Mouse (Mus musculus) lung, embryonic 16.5 days (tissue): ENCODE measurements around the gene Ubxn11. TPM values are rescaled to one million over a fixed set of nuclear protein-coding genes. Genes with fewer than 3 reads are reported as not detected.

Experiments
- ATAC-seq: fragments of 200-750 bp; cut with Nextera tagmentation; 2 replicates; pipeline ENCODE4 v1.8.0; 2017; ENCODE audit warnings: low read depth, mild to moderate bottlenecking, moderate library complexity
- H3K27ac ChIP-seq: fragments of 300-500 bp; sonication (generic); 2 replicates; pipeline ENCODE4 v1.5.1; 2014; ENCODE audit warnings: mild to moderate bottlenecking, control low read depth, low read length
- H3K27me3 ChIP-seq: fragments of 300-500 bp; sonication (generic); 2 replicates; pipeline ENCODE4 v1.6.1; 2014; ENCODE audit warnings: low read depth, low read length, mixed read lengths; ENCODE audit not compliant: control insufficient read depth, insufficient read depth
- H3K36me3 ChIP-seq: fragments of 300-500 bp; sonication (generic); 2 replicates; pipeline ENCODE4 v1.6.1; 2014; ENCODE audit warnings: low read length; ENCODE audit not compliant: control insufficient read depth, insufficient read depth
- H3K4me1 ChIP-seq: fragments of 300-500 bp; sonication (generic); replicated peaks from 2 replicates; pipeline ENCODE4 v1.6.1; 2014; ENCODE audit warnings: low read length, mixed read lengths; ENCODE audit not compliant: control insufficient read depth, insufficient read depth
- H3K4me2 ChIP-seq: fragments of 300-500 bp; sonication (generic); 2 replicates; pipeline ENCODE4 v1.6.1; 2014; ENCODE audit warnings: low read depth, low read length, control low read depth
- H3K4me3 ChIP-seq: fragments of 300-500 bp; sonication (generic); 2 replicates; pipeline ENCODE4 v1.5.1; 2014; ENCODE audit warnings: mild to moderate bottlenecking, low read length, control low read depth
- H3K9ac ChIP-seq: fragments of 300-500 bp; sonication (generic); 2 replicates; pipeline ENCODE4 v1.6.1; 2014; ENCODE audit warnings: low read length, control low read depth
- H3K9me3 ChIP-seq: fragments of 300-500 bp; sonication (generic); 2 replicates; pipeline ENCODE4 v1.6.1; 2016; ENCODE audit warnings: low read length; ENCODE audit not compliant: control insufficient read depth
- WGBS: fragments of 180-500 bp; shearing (Covaris S2); extraction: QIAGEN DNeasy Blood & Tissue Kit; methylation state at CpG from one replicate; pipeline ENCODE4 v1.1.7; 2014; 5-methylcytosine and 5-hydroxymethylcytosine counted together
- polyA plus RNA-seq: library from polyadenylated mRNA; unstranded; fragments of >200 nt; fragmentation: Nextera tagmentation; extraction: Ambion mirVana; gene quantifications from 2 replicates; pipeline ENCODE4 v1.2.1, GENCODE M21; 2015

Gene Ubxn11
- polyA plus RNA-seq, 1 experiment from 2014 or later: 14.9 TPM

DNA sequence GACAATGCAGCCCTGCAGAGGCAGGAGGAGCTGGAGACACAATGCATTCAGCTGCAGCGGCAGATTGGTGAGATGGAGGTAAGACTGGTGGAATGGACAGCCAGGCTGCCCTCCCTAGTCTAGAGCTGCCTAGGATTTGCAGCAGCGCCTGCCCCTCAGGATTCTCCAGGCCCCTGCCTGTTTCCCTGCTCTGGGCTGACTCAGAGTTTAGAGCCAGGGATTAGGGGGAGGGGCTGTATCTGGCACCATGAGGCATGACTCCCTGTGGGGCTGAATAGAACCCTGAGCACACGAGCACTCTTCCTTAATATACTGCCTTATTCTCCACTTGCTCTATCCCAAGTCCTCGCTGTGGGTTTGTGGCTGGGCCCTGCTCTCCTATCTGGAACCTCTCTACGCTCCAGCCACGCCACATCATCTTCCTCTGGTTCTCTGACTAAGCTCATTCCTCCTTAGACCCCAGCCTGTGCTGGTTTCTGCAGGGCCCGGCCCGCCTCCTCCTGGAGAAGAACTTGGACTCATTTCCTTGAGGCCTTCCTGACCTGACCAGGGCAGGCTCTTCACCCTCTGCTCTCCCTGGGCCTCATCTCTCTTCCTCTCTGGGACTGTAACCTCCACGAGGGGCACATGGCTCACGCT lies 11.1 kb downstream of the Ubxn11 start:
- H3K4me2 ChIP-seq: no peak overlapping the region
- H3K4me3 ChIP-seq: no peak overlapping the region
- whole genome bisulfite sequencing: 62% methylated on average over 10 of the region's 10 CpGs
- ATAC-seq: no peak
- no peaks in the 10 kb centered on the region for H3K9me3 ChIP-seq
- no peaks in the 10 kb centered on the region for H3K36me3 ChIP-seq
- no peaks in the 10 kb centered on the region for H3K27me3 ChIP-seq
- no peak overlapping the region for H3K27ac ChIP-seq
- H3K9ac ChIP-seq: no peak overlapping the region
- 0 out of 2 replicates have a peak, but pooled peaks cover 3% of the 10 kb centered on the region for H3K4me1 ChIP-seq

GRCm38 (mm10) chr4:134114038-134114437 lies 11.7 kb downstream of the Ubxn11 start:
- no peak for ATAC-seq
- Histone ChIP-seq H3K27ac (no peak overlapping the region), H3K4me2 (no peak overlapping the region), H3K9me3 (no peaks in the 10 kb centered on the region), H3K27me3 (no peaks in the 10 kb centered on the region), H3K36me3 (no peaks in the 10 kb centered on the region), H3K4me3 (no peak overlapping the region), H3K9ac (no peak overlapping the region), H3K4me1 (no peaks in the 10 kb centered on the region)
- WGBS: 85% methylated on average over 4 of the region's 4 CpGs

DNA sequence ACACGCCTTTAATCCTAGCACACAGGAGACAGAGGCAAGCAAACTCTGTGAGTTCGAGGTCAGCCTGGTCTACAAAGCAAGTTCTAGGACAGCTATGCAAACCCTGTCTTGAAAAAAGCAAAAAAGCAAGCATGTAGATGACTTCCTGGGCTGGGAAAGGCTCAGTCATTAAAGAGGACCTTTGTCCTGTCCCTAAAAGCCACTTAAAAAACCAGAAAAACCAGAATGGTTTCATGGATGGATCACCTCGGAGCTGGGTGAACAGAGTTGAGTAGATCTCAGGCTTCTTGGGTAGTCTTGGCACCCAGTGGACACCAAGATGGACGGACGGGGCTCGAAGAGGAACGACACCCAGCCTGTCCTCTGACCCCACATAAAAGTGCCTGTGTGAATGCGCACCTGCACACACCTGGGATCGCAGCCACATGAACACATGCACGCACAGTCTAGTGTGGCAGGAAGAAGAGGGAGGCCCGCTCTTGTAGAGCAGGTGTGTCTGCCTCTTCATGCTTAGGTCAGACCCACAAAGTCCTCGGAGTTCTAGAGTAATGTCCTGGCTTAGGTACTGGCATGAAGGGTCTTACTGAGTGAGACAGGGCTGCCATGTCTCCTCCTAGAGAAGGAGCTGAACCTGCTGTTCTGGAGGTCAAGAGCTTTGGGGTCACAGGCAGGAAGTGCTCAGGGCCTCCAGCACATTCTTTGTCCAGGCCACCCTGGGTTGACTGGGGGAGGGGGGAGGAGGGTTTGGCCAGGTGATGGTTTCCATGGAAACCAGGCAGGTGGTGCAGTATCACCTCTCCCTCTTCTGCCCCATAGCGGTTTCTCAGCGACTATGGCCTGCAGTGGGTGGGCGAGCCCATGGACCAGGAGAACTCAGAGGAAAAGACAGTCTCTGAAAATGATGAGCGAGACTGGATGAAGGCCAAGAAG lies 13.1 kb downstream of the Ubxn11 start:
- Histone ChIP-seq H3K27me3 (no peaks in the 10 kb centered on the region), H3K9me3 (no peaks in the 10 kb centered on the region), H3K27ac (peak overlapping the region; percentile 32; the same call in 1 of the 2 replicates), H3K4me2 (no peak overlapping the region), H3K36me3 (no peaks in the 10 kb centered on the region), H3K4me1 (no peaks in the 10 kb centered on the region), H3K4me3 (no peak overlapping the region), H3K9ac (no peak overlapping the region)
- WGBS: 60% methylated on average over 16 of the region's 16 CpGs
- ATAC-seq: peak; percentile 35

DNA sequence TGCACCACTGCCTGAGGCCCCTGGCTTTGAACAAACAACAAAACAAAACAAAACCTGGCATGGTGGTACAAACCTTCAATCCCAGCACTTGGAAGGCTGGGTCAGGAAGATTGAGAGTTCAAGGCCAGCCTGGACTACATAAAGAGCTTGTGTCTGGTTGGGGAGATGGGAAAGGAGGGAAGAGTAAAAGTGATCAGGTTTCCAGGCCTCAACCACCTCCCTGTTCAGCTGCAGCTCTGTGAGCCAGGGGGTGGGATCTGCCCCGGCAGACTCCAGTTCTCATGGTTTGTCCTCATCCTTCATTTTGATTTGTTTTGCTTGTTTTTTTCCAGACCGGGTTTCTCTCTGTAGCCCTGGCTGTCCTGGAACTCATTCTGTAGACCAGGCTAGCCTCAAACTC lies 14.1 kb downstream of the Ubxn11 start:
- Histone ChIP-seq H3K4me1 (no peaks in the 10 kb centered on the region), H3K9ac (no peak overlapping the region), H3K9me3 (no peaks in the 10 kb centered on the region), H3K4me2 (no peak overlapping the region), H3K27me3 (no peaks in the 10 kb centered on the region), H3K36me3 (no peaks in the 10 kb centered on the region), H3K4me3 (no peak overlapping the region), H3K27ac (no peak overlapping the region)
- no peak for ATAC-seq
- WGBS: 59% methylated on average over 2 of the region's 2 CpGs

- no peaks in the 10 kb centered on the region for H3K4me1 ChIP-seq
- no peaks in the 10 kb centered on the region for H3K9me3 ChIP-seq
- no peak for ATAC-seq
- no peaks in the 10 kb centered on the region for H3K27me3 ChIP-seq
- H3K27ac ChIP-seq: no peak overlapping the region
- H3K9ac ChIP-seq: no peak overlapping the region
- 63% methylated on average over 8 of the region's 8 CpGs for WGBS
- H3K36me3 ChIP-seq: no peaks in the 10 kb centered on the region
- no peak overlapping the region for H3K4me3 ChIP-seq
- H3K4me2 ChIP-seq: no peak overlapping the region
Measured at GRCm38 (mm10) chr4:134117012-134117411, 14.6 kb downstream of the Ubxn11 start.

GRCm38 (mm10) chr4:134118126-134118800 lies 15.9 kb downstream of the Ubxn11 start:
- H3K4me1 ChIP-seq: no peaks in the 10 kb centered on the region
- no peaks in the 10 kb centered on the region for H3K36me3 ChIP-seq
- H3K4me2 ChIP-seq: no peak overlapping the region
- ATAC-seq: no peak
- 63% methylated on average over 14 of the region's 14 CpGs for WGBS
- H3K4me3 ChIP-seq: no peak overlapping the region
- no peak overlapping the region for H3K9ac ChIP-seq
- H3K27ac ChIP-seq: no peak overlapping the region
- H3K27me3 ChIP-seq: no peaks in the 10 kb centered on the region
- no peaks in the 10 kb centered on the region for H3K9me3 ChIP-seq

- Histone ChIP-seq H3K4me2 (no peak overlapping the region), H3K27ac (no peak overlapping the region), H3K27me3 (no peaks in the 10 kb centered on the region), H3K4me3 (no peak overlapping the region), H3K36me3 (no peaks in the 10 kb centered on the region), H3K9ac (no peak overlapping the region), H3K9me3 (no peaks in the 10 kb centered on the region), H3K4me1 (no peaks in the 10 kb centered on the region)
- no peak for ATAC-seq
- WGBS: 55% methylated on average over 5 of the region's 5 CpGs
Measured at GRCm38 (mm10) chr4:134119042-134119441, 16.7 kb downstream of the Ubxn11 start.

GRCm38 (mm10) chr4:134119644-134120043 lies 17.3 kb downstream of the Ubxn11 start:
- Histone ChIP-seq H3K4me1 (no peaks in the 10 kb centered on the region), H3K36me3 (no peaks in the 10 kb centered on the region), H3K9ac (no peak overlapping the region), H3K4me2 (no peak overlapping the region), H3K27me3 (no peaks in the 10 kb centered on the region), H3K9me3 (no peaks in the 10 kb centered on the region), H3K4me3 (no peak overlapping the region), H3K27ac (no peak overlapping the region)
- no peak for ATAC-seq
- WGBS: 62% methylated on average over 9 of the region's 9 CpGs

GRCm38 (mm10) chr4:134120192-134120805 lies 17.9 kb downstream of the Ubxn11 start:
- Histone ChIP-seq H3K9ac (no peak overlapping the region), H3K4me2 (no peak overlapping the region), H3K36me3 (no peaks in the 10 kb centered on the region), H3K4me1 (no peaks in the 10 kb centered on the region), H3K4me3 (no peak overlapping the region), H3K27ac (no peak overlapping the region), H3K9me3 (no peaks in the 10 kb centered on the region), H3K27me3 (no peaks in the 10 kb centered on the region)
- ATAC-seq: no peak
- 78% methylated on average over 6 of the region's 6 CpGs for WGBS
